Mouse (Mus musculus) bone marrow macrophage, adult 2 months (primary cell): ENCODE results near the gene Gm12355. TPM values are rescaled to one million over a fixed set of nuclear protein-coding genes. Genes with fewer than 3 reads are reported as not detected.

Experiments
- H3K27ac ChIP-seq: 2 replicates; pipeline ENCODE4 v1.5.1; 2012; ENCODE audit warnings: low read depth, low read length; ENCODE audit not compliant: insufficient read depth
- H3K4me1 ChIP-seq: 2 replicates; pipeline ENCODE4 v1.6.1; 2012; ENCODE audit warnings: low read length; ENCODE audit not compliant: control insufficient read depth, insufficient read depth
- H3K4me3 ChIP-seq: 2 replicates; pipeline ENCODE4 v1.5.1; 2012; ENCODE audit warnings: mild to moderate bottlenecking, low read length, moderate library complexity; ENCODE audit not compliant: insufficient read depth
- CTCF ChIP-seq: IDR thresholded peaks from 2 replicates; pipeline ENCODE4 v1.5.1; 2012; ENCODE audit warnings: low read depth, mild to moderate bottlenecking, low read length, moderate library complexity
- POLR2A ChIP-seq: IDR thresholded peaks from 2 replicates; pipeline ENCODE4 v1.6.1; 2012; ENCODE audit warnings: mild to moderate bottlenecking, low read depth, low read length, borderline replicate concordance
- polyA plus RNA-seq: library from polyadenylated mRNA; stranded (reverse); fragments of >200 nt; gene quantifications from 2 replicates; pipeline ENCODE4 v1.2.4, GENCODE M21; 2012; ENCODE audit not compliant: missing spikeins, insufficient read depth, insufficient read length

Gene Gm12355
- polyA plus RNA-seq, 1 experiment, result 9.6 TPM

- no peak overlapping the region for H3K27ac ChIP-seq
- no peak overlapping the region for H3K4me3 ChIP-seq
- TF ChIP-seq POLR2A, result no peak
- no peak for TF ChIP-seq CTCF
- H3K4me1 ChIP-seq, result peaks cover 36% of the 10 kb centered on the region
Observed at GRCm38 (mm10) chr11:98589306-98589705, 36.2 kb downstream of the Gm12355 start.

- no peak overlapping the region for H3K27ac ChIP-seq
- TF ChIP-seq POLR2A, result no peak
- no peak for TF ChIP-seq CTCF
- H3K4me1 ChIP-seq, result peaks cover 40% of the 10 kb centered on the region
- no peak overlapping the region for H3K4me3 ChIP-seq
Observed at GRCm38 (mm10) chr11:98588833-98589281, 36.6 kb downstream of the Gm12355 start.

DNA sequence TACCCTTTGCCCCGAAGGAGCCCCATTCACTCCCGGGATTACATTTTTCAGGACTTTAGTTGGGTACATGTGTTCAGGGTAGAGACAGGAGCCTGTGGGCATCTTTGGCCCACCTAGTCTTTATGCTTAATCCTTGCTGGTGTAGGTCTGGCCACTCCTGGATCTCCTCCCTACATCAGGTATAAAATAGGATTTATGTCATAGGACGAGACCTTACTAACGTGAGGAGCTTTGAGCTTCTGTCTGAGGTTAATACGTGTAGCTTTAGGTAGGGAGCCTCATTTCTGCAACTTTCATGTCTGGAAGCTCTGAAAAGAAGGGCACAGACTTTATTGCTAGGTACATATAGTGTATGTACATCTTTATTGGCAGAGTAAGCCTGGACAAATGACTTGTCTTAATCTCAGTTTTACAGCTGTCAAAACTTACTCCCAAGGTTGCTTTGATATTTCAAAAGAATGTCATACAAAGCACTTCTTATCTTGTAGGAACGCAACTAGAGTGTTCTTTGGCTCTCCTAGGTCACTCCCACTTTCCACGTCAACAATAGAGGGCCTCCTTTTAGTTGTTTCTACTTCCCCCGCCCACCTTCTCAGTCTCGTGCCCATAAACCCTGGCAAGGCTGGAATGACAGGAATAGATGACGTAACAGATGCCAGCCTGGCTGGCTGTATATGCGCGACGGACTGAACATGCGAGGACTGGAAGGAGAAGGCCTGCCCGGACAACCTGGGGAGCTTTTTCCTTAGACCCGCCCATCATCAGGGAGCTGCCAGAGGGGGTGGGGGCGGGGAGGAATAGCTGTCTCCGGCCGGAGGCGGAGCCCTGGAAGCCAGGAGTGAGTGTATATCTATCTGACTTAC lies 37.5 kb downstream of the Gm12355 start:
- H3K4me3 ChIP-seq, result peak overlapping the region; percentile 61
- TF ChIP-seq CTCF (no peak), POLR2A (no peak)

DNA sequence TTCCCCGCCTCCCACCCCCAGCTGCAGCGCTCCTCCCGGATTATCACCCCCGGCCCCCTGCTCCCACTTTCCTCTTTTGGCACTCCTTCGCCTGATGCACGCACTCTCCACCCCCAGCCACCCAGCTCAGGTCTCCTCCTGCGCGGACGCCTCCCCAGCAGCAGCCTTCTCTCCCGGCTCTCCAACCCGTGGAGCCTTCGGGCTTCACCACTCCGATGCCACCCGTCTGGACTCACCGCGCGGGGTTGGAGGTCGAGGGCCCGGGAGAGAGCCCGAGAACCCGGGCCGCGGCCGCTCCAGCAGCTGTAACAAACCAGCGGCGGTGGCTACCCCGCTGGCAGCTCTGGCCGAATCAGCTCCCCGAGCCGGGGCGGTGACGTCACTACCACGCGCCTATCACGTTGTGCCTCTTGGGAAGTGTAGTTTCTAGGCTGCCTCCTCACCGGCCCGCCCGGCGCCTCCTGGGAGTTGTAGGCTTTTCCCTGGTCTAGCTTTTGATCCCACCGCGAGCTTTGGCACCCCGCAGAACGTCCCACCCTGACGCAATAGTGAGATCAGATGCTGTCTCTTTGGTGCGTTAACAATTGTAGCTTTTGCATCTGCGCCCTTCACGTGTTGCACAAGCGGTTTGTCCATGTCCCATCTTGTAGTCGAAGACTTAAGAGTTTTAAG lies 38.4 kb downstream of the Gm12355 start, which contains the start of gene Ormdl3:
Gene Ormdl3 (minus strand): TSS at position 477 of the 672 bp plus-strand sequence.
- no peak for TF ChIP-seq POLR2A
- TF ChIP-seq CTCF, result no peak
- Histone ChIP-seq H3K4me1 (peaks cover 41% of the 10 kb centered on the region), H3K27ac (peak within 1 kb of the TSS; percentile 8; the same call in 1 of the 2 replicates), H3K4me3 (peak within 1 kb of the TSS; percentile 78)

More for the DNA sequence above, 37.5 kb downstream of the Gm12355 start:
- Histone ChIP-seq H3K27ac (peak overlapping the region; percentile 8; the same call in 1 of the 2 replicates), H3K4me1 (peaks cover 41% of the 10 kb centered on the region)

DNA sequence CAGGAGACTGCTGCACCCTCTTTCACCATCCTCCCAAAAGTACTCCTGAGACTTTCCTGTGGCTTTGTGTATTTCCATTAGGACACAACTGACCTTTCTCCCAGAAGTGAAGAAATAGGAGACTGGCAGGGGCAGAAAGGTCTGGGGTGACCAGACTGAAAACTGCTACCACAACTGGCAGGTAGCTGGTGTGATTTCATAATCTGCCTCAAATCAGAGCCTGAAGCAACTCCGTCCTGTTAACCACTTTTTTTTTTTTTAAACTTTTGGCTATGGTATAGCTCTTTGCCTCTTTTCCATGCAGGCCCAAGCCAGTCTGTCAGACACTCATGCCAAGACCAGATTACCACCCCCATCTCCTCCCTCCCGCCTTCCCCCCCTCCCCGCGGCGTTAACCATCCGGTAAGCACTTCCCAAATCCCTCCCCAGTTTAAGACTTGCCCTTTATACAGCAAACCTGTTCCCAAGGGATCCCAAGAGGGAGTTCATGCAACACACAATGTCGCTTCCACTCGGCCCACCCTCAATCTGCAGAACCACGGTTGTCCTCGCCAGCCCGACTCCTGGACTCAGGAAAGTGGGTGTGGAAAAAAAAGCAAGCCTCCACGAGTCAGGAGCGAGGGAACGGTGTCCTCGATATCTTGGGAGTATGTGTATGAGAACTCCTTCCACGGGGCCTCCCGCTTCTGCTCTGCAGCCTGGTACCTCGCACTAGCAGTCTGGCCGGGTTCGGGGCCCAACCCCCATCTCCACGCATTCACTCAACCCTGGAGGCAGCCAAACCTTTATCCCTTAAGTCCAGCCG lies 39.2 kb downstream of the Gm12355 start:
- Histone ChIP-seq H3K4me1 (peaks cover 41% of the 10 kb centered on the region), H3K4me3 (peak overlapping the region; percentile 78), H3K27ac (no peak overlapping the region)
- TF ChIP-seq CTCF (no peak), POLR2A (no peak)

DNA sequence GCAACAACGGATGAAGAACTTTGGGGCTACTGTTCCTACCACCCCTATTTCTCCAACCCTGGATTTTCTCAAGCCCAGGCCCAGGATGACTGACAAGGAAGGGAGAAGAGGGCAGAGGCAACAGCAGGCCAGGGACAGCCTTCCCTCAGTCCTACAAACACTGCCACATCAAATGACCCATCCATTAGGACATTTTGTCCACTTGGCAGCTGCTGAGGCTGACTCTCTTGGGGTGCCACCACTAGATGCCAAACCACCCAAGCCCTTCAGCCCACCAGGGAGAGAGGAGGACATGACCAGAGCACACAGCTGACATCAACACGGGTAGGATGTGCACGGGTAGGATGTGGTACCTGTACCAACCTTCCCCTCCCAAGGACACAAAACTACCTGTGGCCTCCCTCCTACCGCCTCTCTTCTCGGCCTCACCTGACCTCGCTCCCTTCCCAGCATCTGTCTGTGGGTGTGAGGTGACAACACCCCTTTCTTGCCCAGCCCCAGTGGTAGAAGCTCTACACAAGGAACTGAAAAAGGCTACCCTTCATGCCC lies 40.8 kb downstream of the Gm12355 start:
- Histone ChIP-seq H3K4me3 (no peak overlapping the region), H3K4me1 (peaks cover 49% of the 10 kb centered on the region), H3K27ac (no peak overlapping the region)

DNA sequence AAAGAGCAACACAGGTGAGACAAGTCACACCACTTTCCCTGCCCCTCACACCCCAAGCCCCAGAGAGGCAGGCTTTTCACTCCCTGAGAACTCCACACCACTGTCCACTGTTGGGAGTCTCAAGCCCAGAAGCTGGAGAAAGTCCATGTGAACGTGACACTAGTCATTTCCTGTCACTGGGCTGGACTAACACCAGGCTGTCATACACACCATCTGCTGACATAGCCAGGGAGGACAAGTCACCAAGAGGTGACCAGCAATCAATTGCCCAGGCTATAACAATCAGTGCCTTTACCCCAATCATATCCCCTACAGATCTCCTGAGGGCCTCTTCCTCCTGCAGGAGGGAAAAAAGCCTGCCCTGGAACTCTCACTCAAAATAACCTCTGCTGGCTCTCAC lies 41.3 kb downstream of the Gm12355 start:
- peaks cover 44% of the 10 kb centered on the region for H3K4me1 ChIP-seq
- no peak overlapping the region for H3K4me3 ChIP-seq
- TF ChIP-seq POLR2A (no peak), CTCF (no peak)
- no peak overlapping the region for H3K27ac ChIP-seq

More for the DNA sequence above, 40.8 kb downstream of the Gm12355 start:
- TF ChIP-seq CTCF, result no peak
- TF ChIP-seq POLR2A, result no peak

DNA sequence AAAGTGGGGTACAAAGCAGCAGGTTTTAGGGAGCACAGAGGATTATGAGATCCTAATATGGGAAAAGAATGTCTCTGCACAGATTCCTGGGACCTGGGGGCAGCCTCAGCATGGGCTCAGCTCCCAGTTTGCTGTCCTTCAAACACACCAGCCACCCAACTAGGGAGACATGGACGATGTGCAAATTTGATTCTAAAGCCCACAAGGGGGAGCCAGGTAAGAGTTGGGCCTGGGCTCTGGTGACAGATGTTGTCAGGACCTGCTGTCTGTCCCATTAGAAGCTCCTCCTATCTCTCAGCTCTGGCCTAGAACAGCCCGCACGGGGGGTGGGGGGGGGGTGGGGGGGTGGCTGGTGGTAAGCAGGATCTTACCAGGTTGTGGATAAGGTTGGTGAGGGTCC lies 41.9 kb downstream of the Gm12355 start:
- Histone ChIP-seq H3K27ac (no peak overlapping the region), H3K4me3 (no peak overlapping the region), H3K4me1 (peaks cover 40% of the 10 kb centered on the region)
- no peak for TF ChIP-seq CTCF
- TF ChIP-seq POLR2A, result no peak

DNA sequence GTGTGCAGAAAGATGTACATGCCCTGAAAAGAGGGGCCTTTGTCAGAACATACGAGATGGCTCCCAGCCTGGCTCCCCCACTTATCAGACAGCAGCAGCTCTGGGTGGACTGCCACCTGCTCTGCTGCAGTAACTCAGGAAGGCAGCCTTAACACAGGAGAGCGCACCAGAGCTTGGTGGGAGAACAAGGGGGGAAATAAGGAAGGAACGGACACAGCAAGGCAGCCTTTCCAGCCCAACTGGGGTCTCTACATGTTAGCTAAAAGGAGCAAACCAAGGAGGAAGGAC lies 42.3 kb downstream of the Gm12355 start:
- Histone ChIP-seq H3K4me3 (no peak overlapping the region), H3K4me1 (peaks cover 40% of the 10 kb centered on the region), H3K27ac (no peak overlapping the region)
- TF ChIP-seq CTCF (no peak), POLR2A (no peak)

DNA sequence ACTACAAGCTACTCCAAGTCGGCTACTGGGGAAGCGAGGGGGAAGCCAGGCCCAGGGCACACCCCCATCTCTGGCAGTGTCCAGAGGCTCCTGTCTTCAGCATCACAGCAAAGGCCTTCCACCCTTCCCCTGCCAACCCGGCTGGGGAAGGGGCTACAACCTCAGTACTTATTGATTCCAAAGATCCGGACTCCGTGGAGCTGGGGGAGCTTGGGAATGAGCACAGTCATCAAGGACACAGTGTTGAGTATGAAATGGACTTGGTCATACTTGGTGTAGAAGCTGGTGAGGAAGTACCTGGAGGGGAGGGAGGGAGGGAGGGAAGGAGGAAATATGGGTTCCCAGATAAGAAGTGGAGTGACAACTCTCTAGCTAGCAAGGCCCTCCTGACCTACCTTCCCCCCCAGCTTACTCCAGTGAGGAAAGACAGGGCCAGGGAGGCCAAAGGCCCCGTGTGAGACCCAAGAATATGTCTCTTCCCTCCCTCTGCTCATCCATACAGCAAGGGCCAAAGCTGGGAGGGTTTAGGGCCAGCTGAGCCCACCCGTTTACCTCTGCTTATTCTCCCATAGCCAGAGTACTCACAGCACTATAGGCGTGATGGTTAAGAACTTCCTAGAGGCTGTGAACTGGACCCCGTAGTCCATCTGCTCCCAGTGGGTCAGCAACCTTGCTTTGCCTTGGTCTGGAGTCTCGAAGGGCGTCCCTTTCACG lies 42.8 kb downstream of the Gm12355 start:
- Histone ChIP-seq H3K4me1 (peaks cover 39% of the 10 kb centered on the region), H3K4me3 (no peak overlapping the region), H3K27ac (no peak overlapping the region)
- TF ChIP-seq CTCF (no peak), POLR2A (no peak)
